Mouse (Mus musculus): ENCODE data around the gene Padi4. TPM values are rescaled to one million over a fixed set of nuclear protein-coding genes. Genes with fewer than 3 reads are reported as not detected.
A peak's percentile ranks its signal among the peaks of the same experiment; 100 is the strongest.

Padi4 gene
- polyA plus RNA-seq, 1 experiment = 0.35 TPM

- no peak overlapping the region for H3K27ac ChIP-seq (ENCODE audit: insufficient read depth, low read depth, low read length)
- WGBS = 67% methylated on average over 13 of the region's 13 CpGs
- no peaks in the 10 kb centered on the region for H3K4me1 ChIP-seq (ENCODE audit: control insufficient read depth, insufficient read depth, insufficient read length, low read length)
- H3K36me3 ChIP-seq (ENCODE audit: control insufficient read depth, insufficient read depth, low read length) = no peaks in the 10 kb centered on the region
- TF ChIP-seq CTCF (IDR thresholded peaks at IDR 0.05; ENCODE audit: extremely low read depth, insufficient read length, insufficient replicate concordance, low read depth, low read length) (no peak), POLR2A (IDR thresholded peaks at IDR 0.05; ENCODE audit: low read depth, low read length) (no peak)
- H3K4me3 ChIP-seq (ENCODE audit: low read depth, low read length) = no peak overlapping the region
- H3K27me3 ChIP-seq (ENCODE audit: control insufficient read depth, insufficient read depth, low read length) = no peaks in the 10 kb centered on the region
Measured at GRCm38 (mm10) chr4:140776623-140777022, 2.6 kb upstream of the Padi4 start.

DNA sequence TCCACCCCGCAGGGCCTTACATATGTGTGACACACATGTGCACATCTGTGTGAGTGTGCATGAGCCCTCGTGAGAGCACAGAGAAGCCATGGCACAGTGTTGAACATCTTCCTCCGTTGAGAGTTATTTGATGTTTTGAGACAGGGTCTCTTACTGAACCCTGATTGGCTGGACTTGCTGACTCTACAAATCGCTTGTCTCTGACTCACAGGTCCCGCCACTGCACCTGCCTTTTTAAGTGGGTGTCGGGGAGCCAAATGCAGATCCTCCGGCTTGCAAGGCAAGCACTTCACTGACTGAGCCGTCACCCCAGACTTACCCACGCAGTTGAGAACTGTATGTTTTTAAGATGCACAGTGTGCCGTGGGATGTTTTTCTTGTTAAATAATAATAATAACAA, 1.8 kb upstream of the Padi4 start:
- Histone ChIP-seq H3K4me3 (ENCODE audit: low read depth, low read length) (no peak overlapping the region), H3K36me3 (ENCODE audit: control insufficient read depth, insufficient read depth, low read length) (no peaks in the 10 kb centered on the region), H3K27me3 (ENCODE audit: control insufficient read depth, insufficient read depth, low read length) (no peaks in the 10 kb centered on the region), H3K27ac (ENCODE audit: insufficient read depth, low read depth, low read length) (no peak overlapping the region), H3K4me1 (ENCODE audit: control insufficient read depth, insufficient read depth, insufficient read length, low read length) (no peaks in the 10 kb centered on the region)
- 77% methylated on average over 10 of the region's 10 CpGs for WGBS
- TF ChIP-seq CTCF (IDR thresholded peaks at IDR 0.05; ENCODE audit: extremely low read depth, insufficient read length, insufficient replicate concordance, low read depth, low read length) (no peak), POLR2A (IDR thresholded peaks at IDR 0.05; ENCODE audit: low read depth, low read length) (no peak)

DNA sequence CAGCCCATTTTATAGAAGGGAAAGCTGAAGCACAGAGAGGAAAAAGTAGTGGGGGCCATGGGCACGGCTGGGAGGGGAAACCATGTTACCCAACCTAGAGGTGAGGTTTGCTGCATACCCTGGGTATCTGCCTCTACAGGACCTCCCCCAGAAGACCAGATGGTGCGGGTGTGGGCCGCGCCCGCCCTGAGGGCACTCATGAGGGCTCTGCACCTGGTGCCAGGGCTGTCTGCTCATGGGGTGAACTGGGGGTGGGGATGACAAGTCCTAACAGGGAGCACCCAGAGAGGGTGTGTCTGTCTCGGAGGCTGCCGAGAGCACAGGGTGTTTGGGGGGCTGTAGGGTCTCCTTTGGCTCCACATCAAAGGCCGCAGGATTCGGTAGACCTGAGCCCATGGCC, 857 bp upstream of the Padi4 start:
- no peaks in the 10 kb centered on the region for H3K4me1 ChIP-seq (ENCODE audit: control insufficient read depth, insufficient read depth, insufficient read length, low read length)
- 53% methylated on average over 9 of the region's 9 CpGs for WGBS
- H3K27me3 ChIP-seq (ENCODE audit: control insufficient read depth, insufficient read depth, low read length) = no peaks in the 10 kb centered on the region
- no peak overlapping the region for H3K4me3 ChIP-seq (ENCODE audit: low read depth, low read length)
- H3K27ac ChIP-seq (ENCODE audit: insufficient read depth, low read depth, low read length) = no peak overlapping the region
- TF ChIP-seq CTCF (IDR thresholded peaks at IDR 0.05; ENCODE audit: extremely low read depth, insufficient read length, insufficient replicate concordance, low read depth, low read length) = no peak
- no peak for TF ChIP-seq POLR2A (IDR thresholded peaks at IDR 0.05; ENCODE audit: low read depth, low read length)
- no peaks in the 10 kb centered on the region for H3K36me3 ChIP-seq (ENCODE audit: control insufficient read depth, insufficient read depth, low read length)

DNA sequence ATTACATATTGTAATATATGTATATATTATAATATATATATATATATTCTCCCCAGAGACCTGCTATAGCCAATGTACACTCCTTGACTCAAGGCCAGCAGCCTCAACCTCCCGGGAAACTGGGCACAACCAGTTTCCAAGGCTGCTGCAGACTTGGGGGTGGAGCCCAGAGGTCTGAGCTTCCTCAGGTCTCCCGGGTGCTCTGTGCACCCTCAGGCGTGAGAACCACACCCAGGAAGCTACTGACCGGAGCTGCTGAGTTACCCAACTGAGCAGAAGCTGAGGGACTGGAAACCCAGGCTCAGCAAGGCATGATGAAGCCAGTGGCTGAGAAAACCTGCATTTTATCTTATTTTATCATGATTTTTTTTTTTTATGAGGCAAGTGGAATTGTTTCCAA, 2.9 kb downstream of the Padi4 start:
- Histone ChIP-seq H3K4me3 (ENCODE audit: low read depth, low read length) (no peak overlapping the region), H3K36me3 (ENCODE audit: control insufficient read depth, insufficient read depth, low read length) (no peaks in the 10 kb centered on the region), H3K4me1 (ENCODE audit: control insufficient read depth, insufficient read depth, insufficient read length, low read length) (no peaks in the 10 kb centered on the region), H3K27ac (ENCODE audit: insufficient read depth, low read depth, low read length) (no peak overlapping the region), H3K27me3 (ENCODE audit: control insufficient read depth, insufficient read depth, low read length) (no peaks in the 10 kb centered on the region)
- TF ChIP-seq CTCF (IDR thresholded peaks at IDR 0.05; ENCODE audit: extremely low read depth, insufficient read length, insufficient replicate concordance, low read depth, low read length) (no peak), POLR2A (IDR thresholded peaks at IDR 0.05; ENCODE audit: low read depth, low read length) (no peak)
- WGBS = 16% methylated on average over 4 of the region's 4 CpGs

GRCm38 (mm10) chr4:140770433-140770832, 3.6 kb downstream of the Padi4 start:
- 4% methylated on average over 13 of the region's 13 CpGs for WGBS
- TF ChIP-seq POLR2A (IDR thresholded peaks at IDR 0.05; ENCODE audit: low read depth, low read length) (peak; percentile 13; the same call in 1 of the 2 replicates), CTCF (IDR thresholded peaks at IDR 0.05; ENCODE audit: extremely low read depth, insufficient read length, insufficient replicate concordance, low read depth, low read length) (no peak)
- H3K27ac ChIP-seq (ENCODE audit: insufficient read depth, low read depth, low read length) = peak overlapping the region; percentile 32; the same call in 1 of the 2 replicates

DNA sequence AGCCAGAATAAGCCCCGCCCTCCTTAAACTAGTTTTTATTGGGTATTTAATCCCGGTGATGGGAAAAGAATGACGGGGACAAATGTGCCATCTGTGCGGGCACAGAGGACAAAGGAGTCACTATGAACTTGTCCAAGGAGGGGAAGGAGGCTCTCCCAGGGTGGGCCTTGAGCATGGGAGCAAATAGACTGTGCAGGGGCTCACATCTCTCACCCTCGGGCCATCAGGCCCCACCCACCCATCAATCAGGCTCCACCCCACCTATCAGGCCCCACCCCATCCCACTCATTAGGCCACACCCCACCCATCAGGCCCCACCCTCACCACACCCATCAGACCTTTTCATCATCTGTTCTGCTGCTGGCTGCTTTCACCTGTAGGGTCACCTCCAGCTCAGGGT, 5.1 kb downstream of the Padi4 start:
- H3K36me3 ChIP-seq (ENCODE audit: control insufficient read depth, insufficient read depth, low read length) = no peaks in the 10 kb centered on the region
- no peaks in the 10 kb centered on the region for H3K27me3 ChIP-seq (ENCODE audit: control insufficient read depth, insufficient read depth, low read length)
- no peak for TF ChIP-seq CTCF (IDR thresholded peaks at IDR 0.05; ENCODE audit: extremely low read depth, insufficient read length, insufficient replicate concordance, low read depth, low read length)
- no peak for TF ChIP-seq POLR2A (IDR thresholded peaks at IDR 0.05; ENCODE audit: low read depth, low read length)
- no peak overlapping the region for H3K27ac ChIP-seq (ENCODE audit: insufficient read depth, low read depth, low read length)
- no peak overlapping the region for H3K4me3 ChIP-seq (ENCODE audit: low read depth, low read length)
- no peaks in the 10 kb centered on the region for H3K4me1 ChIP-seq (ENCODE audit: control insufficient read depth, insufficient read depth, insufficient read length, low read length)
- 65% methylated on average over 5 of the region's 5 CpGs for WGBS

More at GRCm38 (mm10) chr4:140770433-140770832, 3.6 kb downstream of the Padi4 start:
- Histone ChIP-seq H3K27me3 (ENCODE audit: control insufficient read depth, insufficient read depth, low read length) (no peaks in the 10 kb centered on the region), H3K36me3 (ENCODE audit: control insufficient read depth, insufficient read depth, low read length) (no peaks in the 10 kb centered on the region), H3K4me1 (ENCODE audit: control insufficient read depth, insufficient read depth, insufficient read length, low read length) (no peaks in the 10 kb centered on the region), H3K4me3 (ENCODE audit: low read depth, low read length) (peak overlapping the region; percentile 18)

DNA sequence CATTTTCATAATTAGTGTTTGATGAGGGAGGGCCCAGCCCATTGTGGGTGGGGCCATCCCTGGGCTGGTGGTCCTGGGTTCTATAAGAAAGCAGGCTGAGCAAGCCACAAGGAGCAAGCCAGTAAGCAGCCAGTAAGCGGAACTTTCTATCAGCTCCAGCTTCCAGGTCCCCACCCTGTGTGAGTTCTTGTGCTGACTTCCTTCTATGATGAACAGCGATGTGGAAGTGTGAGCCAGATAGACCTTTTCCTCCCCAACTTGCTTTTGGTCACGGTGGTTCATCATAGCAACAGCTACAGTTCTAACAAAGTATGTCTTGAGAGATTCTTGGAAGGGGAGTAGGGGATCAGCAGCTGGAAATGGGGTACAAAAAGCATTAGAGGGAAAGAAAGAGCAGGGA, 8.1 kb downstream of the Padi4 start:
- Histone ChIP-seq H3K4me3 (ENCODE audit: low read depth, low read length) (no peak overlapping the region), H3K4me1 (ENCODE audit: control insufficient read depth, insufficient read depth, insufficient read length, low read length) (no peaks in the 10 kb centered on the region), H3K36me3 (ENCODE audit: control insufficient read depth, insufficient read depth, low read length) (no peaks in the 10 kb centered on the region), H3K27me3 (ENCODE audit: control insufficient read depth, insufficient read depth, low read length) (no peaks in the 10 kb centered on the region), H3K27ac (ENCODE audit: insufficient read depth, low read depth, low read length) (no peak overlapping the region)
- TF ChIP-seq CTCF (IDR thresholded peaks at IDR 0.05; ENCODE audit: extremely low read depth, insufficient read length, insufficient replicate concordance, low read depth, low read length) (no peak), POLR2A (IDR thresholded peaks at IDR 0.05; ENCODE audit: low read depth, low read length) (no peak)
- WGBS = 60% methylated on average over 3 of the region's 3 CpGs

- TF ChIP-seq CTCF (IDR thresholded peaks at IDR 0.05; ENCODE audit: extremely low read depth, insufficient read length, insufficient replicate concordance, low read depth, low read length) = peak; percentile 65; the same call in 1 of the 2 replicates
- no peak for TF ChIP-seq POLR2A (IDR thresholded peaks at IDR 0.05; ENCODE audit: low read depth, low read length)
- Histone ChIP-seq H3K27ac (ENCODE audit: insufficient read depth, low read depth, low read length) (no peak overlapping the region), H3K4me3 (ENCODE audit: low read depth, low read length) (no peak overlapping the region), H3K36me3 (ENCODE audit: control insufficient read depth, insufficient read depth, low read length) (no peaks in the 10 kb centered on the region), H3K4me1 (ENCODE audit: control insufficient read depth, insufficient read depth, insufficient read length, low read length) (no peaks in the 10 kb centered on the region), H3K27me3 (ENCODE audit: control insufficient read depth, insufficient read depth, low read length) (no peaks in the 10 kb centered on the region)
- 17% methylated on average over 9 of the region's 9 CpGs for WGBS
Measured at GRCm38 (mm10) chr4:140763158-140763557, 10.9 kb downstream of the Padi4 start.
